Mouse (Mus musculus) stomach, postnatal 0 days (tissue): ENCODE measurements around the gene Cxcr6. TPM values are rescaled to one million over a fixed set of nuclear protein-coding genes. Genes with fewer than 3 reads are reported as not detected.
A peak's percentile ranks its signal among the peaks of the same experiment; 100 is the strongest.

Experiments
- ATAC-seq: fragments of 200-750 bp; cut with Nextera tagmentation; 2 replicates; pipeline ENCODE4 v1.8.0; 2017; ENCODE audit not compliant: low FRiP score, low TSS enrichment
- DNase-seq: peaks from one replicate; pipeline ENCODE4 v3.0.0-alpha.2; 2016; ENCODE audit warnings: low spot score
- H3K27ac ChIP-seq: fragments of 300-500 bp; sonication (generic); replicated peaks from 2 replicates; pipeline ENCODE4 v1.5.1; 2014; ENCODE audit warnings: mild to moderate bottlenecking, control low read depth
- H3K27me3 ChIP-seq: fragments of 300-500 bp; sonication (generic); 2 replicates; pipeline ENCODE4 v1.6.1; 2014; ENCODE audit warnings: low read length; ENCODE audit not compliant: control insufficient read depth, insufficient read depth
- H3K36me3 ChIP-seq: fragments of 300-500 bp; sonication (generic); 2 replicates; pipeline ENCODE4 v1.6.1; 2014; ENCODE audit warnings: low read length, mixed read lengths; ENCODE audit not compliant: control insufficient read depth, insufficient read depth
- H3K4me1 ChIP-seq: fragments of 300-500 bp; sonication (generic); replicated peaks from 2 replicates; pipeline ENCODE4 v1.6.1; 2014; ENCODE audit warnings: antibody characterized with exemption; ENCODE audit not compliant: control insufficient read depth, insufficient read depth
- H3K4me2 ChIP-seq: fragments of 300-500 bp; sonication (generic); replicated peaks from 2 replicates; pipeline ENCODE4 v1.6.1; 2014; ENCODE audit warnings: low read depth, mild to moderate bottlenecking, control low read depth, moderate library complexity
- H3K4me3 ChIP-seq: fragments of 300-500 bp; sonication (generic); 2 replicates; pipeline ENCODE4 v1.5.1; 2014; ENCODE audit warnings: low read depth, low read length, control low read depth
- H3K9ac ChIP-seq: fragments of 300-500 bp; sonication (generic); 2 replicates; pipeline ENCODE4 v1.6.1; 2014; ENCODE audit warnings: mild to moderate bottlenecking, low read length, control low read depth, mixed read lengths
- H3K9me3 ChIP-seq: fragments of 300-500 bp; sonication (generic); 2 replicates; pipeline ENCODE4 v1.6.1; 2016; ENCODE audit warnings: low read length; ENCODE audit not compliant: control insufficient read depth
- CTCF ChIP-seq: IDR thresholded peaks from 2 replicates; pipeline ENCODE4 v1.5.1; 2016; ENCODE audit warnings: antibody characterized with exemption, low read depth, mild to moderate bottlenecking, moderate library complexity
- EP300 ChIP-seq: optimal IDR thresholded peaks from 2 replicates; pipeline ENCODE3; 2016; ENCODE audit warnings: antibody characterized with exemption
- WGBS: fragments of 180-500 bp; shearing (Covaris S2); extraction: QIAGEN DNeasy Blood & Tissue Kit; methylation state at CpG from one replicate; pipeline ENCODE4 v1.1.7; 2014; 5-methylcytosine and 5-hydroxymethylcytosine counted together
- polyA plus RNA-seq: library from polyadenylated mRNA; unstranded; fragments of >200 nt; fragmentation: Nextera tagmentation; extraction: Ambion mirVana; gene quantifications from 2 replicates; pipeline ENCODE4 v1.2.1, GENCODE M21; 2015

The Cxcr6 gene
- polyA plus RNA-seq, 1 experiment from 2014 or later, result 0.41 TPM

GRCm38 (mm10) chr9:123851713-123852448, 45.6 kb downstream of the Cxcr6 start, which contains the start of gene Fyco1:
Gene Fyco1, minus strand, starts transcription at chr9:123851899.
- H3K4me1 ChIP-seq, result no peaks in the 10 kb centered on the region; the same call in 1 of the 2 replicates
- peak within 1 kb of the TSS; percentile 99 for H3K27ac ChIP-seq
- peak within 1 kb of the TSS; percentile 75 for H3K4me2 ChIP-seq
- DNase-seq (peak; percentile 91), ATAC-seq (peak; percentile 98)
- no peaks in the 10 kb centered on the region for H3K36me3 ChIP-seq
- H3K27me3 ChIP-seq, result no peaks in the 10 kb centered on the region
- H3K9ac ChIP-seq, result peak within 1 kb of the TSS; percentile 95
- TF ChIP-seq CTCF (no peak), EP300 (peak; percentile 50)
- H3K9me3 ChIP-seq, result no peaks in the 10 kb centered on the region
- H3K4me3 ChIP-seq, result peak within 1 kb of the TSS; percentile 84
- WGBS, result under 1% methylated on average over 47 of the region's 47 CpGs

GRCm38 (mm10) chr9:123852449-123853390, 46.4 kb downstream of the Cxcr6 start:
- Histone ChIP-seq H3K4me2 (peak overlapping the region; percentile 54), H3K9ac (peak overlapping the region; percentile 41), H3K36me3 (no peaks in the 10 kb centered on the region), H3K27ac (peak overlapping the region; percentile 50), H3K4me1 (no peaks in the 10 kb centered on the region; the same call in 1 of the 2 replicates), H3K27me3 (no peaks in the 10 kb centered on the region), H3K9me3 (no peaks in the 10 kb centered on the region), H3K4me3 (peak overlapping the region; percentile 33)
- ATAC-seq (no peak), DNase-seq (no peak)
- no peak for TF ChIP-seq EP300
- WGBS, result 57% methylated on average over 5 of the region's 5 CpGs

GRCm38 (mm10) chr9:123856836-123857235, 50.6 kb downstream of the Cxcr6 start:
- Histone ChIP-seq H3K9me3 (no peaks in the 10 kb centered on the region), H3K4me3 (no peak overlapping the region), H3K36me3 (no peaks in the 10 kb centered on the region), H3K27ac (no peak overlapping the region), H3K4me1 (no peaks in the 10 kb centered on the region; the same call in 1 of the 2 replicates), H3K27me3 (no peaks in the 10 kb centered on the region), H3K4me2 (no peak overlapping the region), H3K9ac (no peak overlapping the region)
- 70% methylated on average over 2 of the region's 2 CpGs for WGBS
- TF ChIP-seq EP300 (no peak), CTCF (no peak)
- ATAC-seq (no peak), DNase-seq (no peak)

Other genes starting within 250 kb of the Cxcr6 start
- gene Slc6a20b, start 173.9 kb upstream of the Cxcr6 start, polyA plus RNA-seq, result 0.06 TPM in 2 replicates
- 0.16 and 0.27 TPM in 2 replicates for gene Ccr9, start 128.0 kb upstream of the Cxcr6 start, polyA plus RNA-seq
- 1.9 and 3.1 TPM in 2 replicates for gene Slc6a20a, start 127.6 kb upstream of the Cxcr6 start, polyA plus RNA-seq
- 30.6 and 34.5 TPM in 2 replicates for gene Lztfl1, start 88.8 kb upstream of the Cxcr6 start, polyA plus RNA-seq
- 6.8 and 6.9 TPM in 2 replicates for gene Fyco1, start 45.4 kb downstream of the Cxcr6 start, polyA plus RNA-seq
- 0.02 and 0.04 TPM in 2 replicates for gene Xcr1, start 55.6 kb downstream of the Cxcr6 start, polyA plus RNA-seq
- gene Ccr1, start 162.2 kb downstream of the Cxcr6 start, polyA plus RNA-seq, result 3.9 TPM in 2 replicates
- not detected in 2 replicates for gene Ccr1l1, start 171.9 kb downstream of the Cxcr6 start, polyA plus RNA-seq
- gene Ccr3, start 215.5 kb downstream of the Cxcr6 start, polyA plus RNA-seq, result 0.02 and 0.04 TPM in 2 replicates